Mouse (Mus musculus) G1E (cell line): Measurements from ENCODE around the gene P2ry6. TPM values are rescaled to one million over a fixed set of nuclear protein-coding genes. Genes with fewer than 3 reads are reported as not detected.
A peak's percentile ranks its signal among the peaks of the same experiment; 100 is the strongest.

Experiments
- ATAC-seq: 2 replicates; pipeline ENCODE4 v1.8.0; 2016; ENCODE audit warnings: mild to moderate bottlenecking; ENCODE audit not compliant: insufficient number of reproducible peaks, poor library complexity, low FRiP score, severe bottlenecking; ENCODE audit errors: extremely low read depth
- DNase-seq: peaks from one replicate; pipeline ENCODE4 v3.0.0; 2012; ENCODE audit warnings: low spot score
- H3K27me3 ChIP-seq: 2 replicates; pipeline ENCODE4 v1.6.1; 2012; ENCODE audit warnings: mild to moderate bottlenecking, low read length, inconsistent platforms; ENCODE audit not compliant: insufficient read depth
- H3K36me3 ChIP-seq: replicated peaks from 2 replicates; pipeline ENCODE3; 2012; ENCODE audit warnings: mild to moderate bottlenecking, inconsistent platforms
- H3K4me1 ChIP-seq: 2 replicates; pipeline ENCODE4 v1.6.1; 2012; ENCODE audit warnings: low read depth, low read length, inconsistent platforms, mixed read lengths; ENCODE audit not compliant: insufficient read depth
- H3K4me3 ChIP-seq: 2 replicates; pipeline ENCODE4 v1.5.1; 2012; ENCODE audit warnings: low read depth, mild to moderate bottlenecking, inconsistent platforms, low read length, moderate library complexity, mixed read lengths
- H3K9me3 ChIP-seq: replicated peaks from 2 replicates; pipeline ENCODE4 v1.6.1; 2012; ENCODE audit warnings: inconsistent platforms
- CTCF ChIP-seq: IDR thresholded peaks from 2 replicates; pipeline ENCODE4 v1.5.1; 2012; ENCODE audit warnings: low read depth, low read length, inconsistent platforms, mixed read lengths
- GATA1 ChIP-seq: IDR thresholded peaks from 2 replicates; pipeline ENCODE4 v1.6.1; 2012; ENCODE audit warnings: borderline replicate concordance, low read length, inconsistent platforms, mixed read lengths
- GATA2 ChIP-seq: IDR thresholded peaks from 2 replicates; pipeline ENCODE4 v1.6.1; 2012; ENCODE audit warnings: low read depth, low read length, inconsistent platforms, borderline replicate concordance
- POLR2AphosphoS5 ChIP-seq: IDR thresholded peaks from 2 replicates; pipeline ENCODE4 v1.6.1; 2012; ENCODE audit warnings: low read depth, low read length, inconsistent platforms; ENCODE audit not compliant: insufficient replicate concordance
- TAL1 ChIP-seq: conservative IDR thresholded peaks from 2 replicates; pipeline ENCODE4 v1.6.1; 2012; ENCODE audit warnings: low read depth, low read length, inconsistent platforms, mixed read lengths
- polyA plus RNA-seq: library from polyadenylated mRNA; stranded (reverse); fragments of >175 nt; gene quantifications from 2 replicates; pipeline ENCODE4 v1.2.3, GENCODE M21; 2012
- total RNA-seq, 2 experiments: library from RNA; stranded (forward) in 1 of 2; stranded (reverse) in 1 of 2; fragments of 200-1000 nt in 1 of 2; fragments of >200 nt in 1 of 2; fragmentation: Nextera tagmentation in 1 of 2; gene quantifications; 2 replicates each; pipeline ENCODE4 v1.2.3; 2014 to 2017

P2ry6 gene
- total and polyA plus RNA-seq, 3 experiments: 0.02 to 0.27 TPM; not detected in 1

GRCm38 (mm10) chr7:100950481-100951010 lies 23.9 kb downstream of the P2ry6 start:
- no peak for ATAC-seq
- TF ChIP-seq POLR2AphosphoS5 (no peak), GATA1 (no peak), GATA2 (no peak), CTCF (no peak)
- Histone ChIP-seq H3K36me3 (no peaks in the 10 kb centered on the region), H3K27me3 (peaks cover 25% of the 10 kb centered on the region), H3K9me3 (no peaks in the 10 kb centered on the region), H3K4me3 (no peak overlapping the region), H3K4me1 (peaks cover 3% of the 10 kb centered on the region; the same call in 1 of the 2 replicates)
- DNase-seq: no peak

DNA sequence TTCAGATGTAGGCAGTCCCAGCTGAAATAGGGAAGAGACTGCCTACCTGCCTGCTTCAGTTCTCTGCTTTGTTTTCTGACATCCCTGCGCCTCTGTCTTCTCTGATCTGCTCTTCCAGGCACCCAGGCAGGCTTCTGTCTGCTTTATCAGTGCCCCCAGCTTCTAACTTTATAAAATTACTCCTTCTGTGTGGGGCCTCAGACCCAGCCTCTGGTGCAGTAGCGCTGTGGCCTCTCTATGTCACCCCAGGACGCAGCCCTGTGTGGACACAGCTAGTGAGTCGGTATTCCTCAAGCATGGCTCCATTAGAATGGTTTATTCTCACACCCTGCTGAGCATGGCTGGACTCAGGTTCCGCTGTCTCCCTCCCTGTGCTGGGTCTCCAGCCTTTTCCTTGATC lies 24.4 kb downstream of the P2ry6 start:
- DNase-seq (no peak), ATAC-seq (no peak)
- Histone ChIP-seq H3K4me3 (no peak overlapping the region), H3K27me3 (peaks cover 25% of the 10 kb centered on the region), H3K9me3 (no peaks in the 10 kb centered on the region), H3K36me3 (no peaks in the 10 kb centered on the region), H3K4me1 (peaks cover 3% of the 10 kb centered on the region; the same call in 1 of the 2 replicates)
- TF ChIP-seq POLR2AphosphoS5 (no peak), GATA1 (no peak), TAL1 (no peak), CTCF (no peak), GATA2 (no peak)

- TF ChIP-seq CTCF (no peak), GATA2 (no peak), TAL1 (no peak), GATA1 (no peak), POLR2AphosphoS5 (no peak)
These were observed 29.7 kb downstream of the P2ry6 start for GRCm38 (mm10) chr7:100944738-100945137.

GRCm38 (mm10) chr7:100944306-100944705 lies 30.1 kb downstream of the P2ry6 start:
- no peaks in the 10 kb centered on the region for H3K9me3 ChIP-seq
- H3K27me3 ChIP-seq: peaks cover 22% of the 10 kb centered on the region
- H3K36me3 ChIP-seq: no peaks in the 10 kb centered on the region
- no peak overlapping the region for H3K4me3 ChIP-seq
- ATAC-seq (no peak), DNase-seq (no peak)
- 0 out of 2 replicates have a peak, but pooled peaks cover 4% of the 10 kb centered on the region for H3K4me1 ChIP-seq
- TF ChIP-seq POLR2AphosphoS5 (no peak), TAL1 (no peak), GATA1 (no peak), GATA2 (no peak), CTCF (no peak)

More at GRCm38 (mm10) chr7:100944738-100945137, 29.7 kb downstream of the P2ry6 start:
- DNase-seq (no peak), ATAC-seq (no peak)
- H3K36me3 ChIP-seq: no peaks in the 10 kb centered on the region
- 0 out of 2 replicates have a peak, but pooled peaks cover 4% of the 10 kb centered on the region for H3K4me1 ChIP-seq
- no peaks in the 10 kb centered on the region for H3K9me3 ChIP-seq
- peaks cover 26% of the 10 kb centered on the region for H3K27me3 ChIP-seq
- H3K4me3 ChIP-seq: no peak overlapping the region

DNA sequence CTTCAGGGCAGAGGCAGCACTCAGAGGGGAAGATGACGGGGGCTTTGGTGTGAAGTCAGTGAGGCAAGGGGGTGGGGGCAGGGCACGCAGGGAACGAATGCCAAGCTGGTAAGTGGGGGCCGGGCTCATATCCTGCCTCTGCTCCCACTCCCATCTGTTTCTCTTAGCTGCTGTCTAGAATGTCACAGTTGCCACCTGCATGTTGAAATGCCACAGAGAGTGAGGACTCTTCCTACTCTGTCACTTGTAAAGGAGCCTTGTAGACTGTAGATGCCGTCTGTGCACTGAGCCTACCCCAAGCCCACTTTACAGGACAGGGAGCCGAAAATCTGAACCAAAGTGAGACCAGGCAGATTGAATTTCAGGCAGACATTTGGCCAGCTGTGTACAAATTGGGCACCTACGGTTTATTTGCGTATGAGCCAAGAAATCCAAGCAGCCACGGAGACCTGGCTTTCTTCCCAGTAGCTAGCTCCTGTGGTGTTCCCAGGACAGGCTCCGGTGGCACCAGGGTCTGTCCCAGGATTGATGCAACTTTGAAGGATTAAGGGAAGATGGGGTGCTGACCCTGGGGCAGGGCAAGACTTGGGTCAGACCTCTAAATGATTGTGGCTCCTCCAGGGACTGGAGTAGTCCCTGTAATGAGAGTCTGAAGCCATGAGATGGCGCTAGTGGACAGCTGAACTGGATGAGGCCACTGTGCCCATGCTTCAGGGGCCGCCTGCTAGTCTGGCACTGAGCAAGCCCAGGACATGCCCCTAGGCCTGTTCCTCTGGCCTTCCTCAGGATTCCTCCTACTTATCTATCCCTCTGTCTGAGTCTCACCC lies 31.4 kb downstream of the P2ry6 start:
- Histone ChIP-seq H3K27me3 (peaks cover 27% of the 10 kb centered on the region), H3K4me1 (peaks cover 4% of the 10 kb centered on the region; the same call in 1 of the 2 replicates), H3K9me3 (no peaks in the 10 kb centered on the region), H3K36me3 (no peaks in the 10 kb centered on the region), H3K4me3 (no peak overlapping the region)
- no peak for TF ChIP-seq TAL1
- peak; percentile 72 for TF ChIP-seq CTCF
- no peak for TF ChIP-seq GATA1
- TF ChIP-seq POLR2AphosphoS5: no peak
- no peak for TF ChIP-seq GATA2
- ATAC-seq (no peak; the same call in 1 of the 2 replicates), DNase-seq (peak; percentile 53)

DNA sequence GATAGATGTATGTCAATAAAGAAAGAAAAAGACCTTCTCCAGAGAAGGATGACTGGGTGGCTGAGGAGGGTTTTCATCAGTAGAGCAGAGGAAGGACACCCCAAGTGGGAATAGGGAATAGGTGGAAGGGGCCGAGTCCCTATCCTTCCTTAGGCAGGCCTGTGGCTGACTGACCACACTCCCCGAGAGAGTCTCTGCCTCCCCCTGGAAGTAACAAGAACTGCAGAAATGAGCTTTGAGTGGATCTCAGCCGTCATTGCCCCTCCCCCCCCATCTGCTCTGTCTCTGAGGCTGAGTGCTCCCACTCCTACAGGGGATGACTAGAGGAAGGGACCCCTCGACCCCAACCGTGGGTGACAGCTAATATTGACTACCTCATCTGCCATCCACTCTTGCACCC lies 33.3 kb downstream of the P2ry6 start:
- H3K36me3 ChIP-seq: no peaks in the 10 kb centered on the region
- DNase-seq (no peak), ATAC-seq (no peak)
- H3K4me1 ChIP-seq: peaks cover 4% of the 10 kb centered on the region; the same call in 1 of the 2 replicates
- no peaks in the 10 kb centered on the region for H3K9me3 ChIP-seq
- TF ChIP-seq TAL1: no peak
- H3K27me3 ChIP-seq: peaks cover 21% of the 10 kb centered on the region
- no peak overlapping the region for H3K4me3 ChIP-seq
